Mouse (Mus musculus): ENCODE data around the gene Sectm1b. TPM values are rescaled to one million over a fixed set of nuclear protein-coding genes. Genes with fewer than 3 reads are reported as not detected.

Sectm1b gene
- polyA plus RNA-seq, 1 experiment from 2014 or later: not detected

DNA sequence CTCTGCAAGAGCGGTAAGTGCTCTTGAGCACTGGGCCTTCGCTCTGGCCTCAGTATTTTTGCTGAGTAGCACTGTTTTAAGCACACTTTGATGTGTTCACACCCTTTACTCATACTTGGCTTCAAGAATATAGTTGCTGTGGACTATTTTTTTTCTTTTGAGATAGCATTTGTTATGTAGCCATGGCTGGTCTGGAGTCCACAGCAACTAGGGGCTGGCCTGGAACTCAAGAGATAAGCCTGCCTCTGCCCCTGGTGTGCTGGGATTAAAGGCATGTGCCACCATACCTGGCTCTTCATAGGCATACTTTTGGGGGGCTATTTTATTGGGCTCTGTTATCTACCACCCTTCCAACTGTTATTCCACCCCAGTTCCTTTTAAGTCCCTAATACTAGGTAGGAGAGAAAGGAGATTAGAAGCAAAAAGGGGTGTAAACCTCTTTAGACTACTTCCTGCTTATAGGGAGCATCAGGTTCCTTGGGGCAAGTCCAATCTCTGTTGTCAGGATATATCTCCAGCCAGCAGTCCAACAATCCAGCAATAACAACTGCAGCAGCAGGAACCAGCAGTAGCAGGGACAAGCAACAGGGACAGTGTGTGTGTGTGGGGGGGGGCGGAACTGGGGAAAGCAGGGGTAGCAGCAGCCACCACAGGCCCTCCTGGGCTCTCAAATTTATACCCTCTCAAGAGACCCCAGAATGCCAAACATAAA is 53.2 kb downstream of the Sectm1b start:
- Histone ChIP-seq H3K9me3 (no peaks in the 10 kb centered on the region), H3K4me3 (no peak overlapping the region), H3K9ac (no peak overlapping the region), H3K4me1 (replicated peaks) (no peaks in the 10 kb centered on the region), H3K27me3 (no peaks in the 10 kb centered on the region), H3K27ac (replicated peaks) (no peak overlapping the region), H3K4me2 (no peak overlapping the region), H3K36me3 (no peaks in the 10 kb centered on the region)
- no peak for ATAC-seq (ENCODE audit: low read depth)
- 93% methylated on average over 3 of the region's 3 CpGs for WGBS

DNA sequence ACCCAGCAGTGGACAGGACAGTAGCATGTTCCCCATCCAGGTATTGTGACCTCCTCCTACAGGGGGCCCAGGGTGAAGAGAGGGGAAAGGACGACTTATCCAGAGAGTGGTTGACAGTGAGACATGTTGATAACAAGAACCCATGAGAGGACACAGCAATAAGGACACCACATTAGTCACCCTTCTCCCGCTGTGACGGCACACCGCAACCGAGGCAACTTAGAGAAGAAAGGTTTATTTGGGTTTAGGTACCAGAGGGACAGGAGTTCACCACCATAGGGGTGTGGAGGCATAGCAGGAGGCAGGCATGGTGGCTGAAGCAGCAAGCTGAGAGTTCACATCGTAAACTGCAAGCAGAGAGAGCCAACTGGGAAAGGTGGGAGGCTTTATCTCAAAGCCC is 57.2 kb downstream of the Sectm1b start:
- H3K4me1 ChIP-seq (replicated peaks): no peaks in the 10 kb centered on the region
- H3K9ac ChIP-seq: no peak overlapping the region
- no peaks in the 10 kb centered on the region for H3K9me3 ChIP-seq
- no peak overlapping the region for H3K4me2 ChIP-seq
- ATAC-seq (ENCODE audit: low read depth): no peak
- H3K27ac ChIP-seq (replicated peaks): no peak overlapping the region
- no peaks in the 10 kb centered on the region for H3K27me3 ChIP-seq
- H3K4me3 ChIP-seq: no peak overlapping the region
- H3K36me3 ChIP-seq: no peaks in the 10 kb centered on the region
- 66% methylated on average over 6 of the region's 6 CpGs for WGBS

DNA sequence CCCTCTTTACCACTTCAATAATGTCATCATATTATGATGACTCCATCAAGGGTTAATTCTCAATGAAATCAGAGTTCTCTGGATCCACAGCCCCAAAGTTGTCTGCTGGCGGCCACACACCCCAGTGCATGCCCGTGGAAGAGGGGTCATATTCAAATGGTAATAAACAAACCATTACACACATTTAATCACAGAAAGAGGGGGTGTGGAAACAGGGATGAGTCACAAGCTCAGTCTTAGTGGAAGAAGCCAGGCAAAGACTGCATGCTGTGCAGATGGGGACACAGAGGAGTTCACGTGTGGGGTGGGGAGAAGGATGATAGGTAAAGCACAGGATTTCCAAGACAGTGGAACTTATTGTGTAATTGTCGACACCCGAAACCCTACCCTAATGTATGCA is 59.1 kb downstream of the Sectm1b start:
- H3K27me3 ChIP-seq: no peaks in the 10 kb centered on the region
- H3K9me3 ChIP-seq: no peaks in the 10 kb centered on the region
- no peak overlapping the region for H3K4me2 ChIP-seq
- H3K27ac ChIP-seq (replicated peaks): no peak overlapping the region
- WGBS: 58% methylated on average over 5 of the region's 5 CpGs
- no peak overlapping the region for H3K4me3 ChIP-seq
- H3K36me3 ChIP-seq: 0 out of 2 replicates have a peak, but pooled peaks cover under 1% of the 10 kb centered on the region
- H3K4me1 ChIP-seq (replicated peaks): no peaks in the 10 kb centered on the region
- ATAC-seq (ENCODE audit: low read depth): no peak
- H3K9ac ChIP-seq: no peak overlapping the region

Other genes starting within 250 kb of the Sectm1b start
- 63.8 and 67.4 TPM in 2 replicates for gene Fasn, start 239.0 kb downstream of the Sectm1b start, polyA plus RNA-seq (2015; fragmentation: Nextera tagmentation; extraction: Ambion mirVana)
- gene Ccdc57, start 130.7 kb downstream of the Sectm1b start, polyA plus RNA-seq (2015; fragmentation: Nextera tagmentation; extraction: Ambion mirVana): 3.9 and 4.2 TPM in 2 replicates
- 12.7 and 16.8 TPM in 2 replicates for gene Slc16a3, start 115.1 kb downstream of the Sectm1b start, polyA plus RNA-seq (2015; fragmentation: Nextera tagmentation; extraction: Ambion mirVana)
- 135 and 138 TPM in 2 replicates for gene Csnk1d, start 72.2 kb downstream of the Sectm1b start, polyA plus RNA-seq (2015; fragmentation: Nextera tagmentation; extraction: Ambion mirVana)
- gene Cd7, start 24.2 kb downstream of the Sectm1b start, polyA plus RNA-seq (2015; fragmentation: Nextera tagmentation; extraction: Ambion mirVana): 0.20 TPM in 1 of 2 replicates, not detected in the other
- not detected in 2 replicates for gene Sectm1a, start 17.7 kb upstream of the Sectm1b start, polyA plus RNA-seq (2015; fragmentation: Nextera tagmentation; extraction: Ambion mirVana)
- gene Tex19.2, start 55.1 kb upstream of the Sectm1b start, polyA plus RNA-seq (2015; fragmentation: Nextera tagmentation; extraction: Ambion mirVana): not detected in 2 replicates
- not detected in 2 replicates for gene Tex19.1, start 82.6 kb upstream of the Sectm1b start, polyA plus RNA-seq (2015; fragmentation: Nextera tagmentation; extraction: Ambion mirVana)
- 0.47 and 0.56 TPM in 2 replicates for gene Uts2r, start 96.7 kb upstream of the Sectm1b start, polyA plus RNA-seq (2015; fragmentation: Nextera tagmentation; extraction: Ambion mirVana)
- gene Hexdc, start 140.9 kb upstream of the Sectm1b start, polyA plus RNA-seq (2015; fragmentation: Nextera tagmentation; extraction: Ambion mirVana): 16.8 and 17.8 TPM in 2 replicates
- gene Ogfod3, start 141.1 kb upstream of the Sectm1b start, polyA plus RNA-seq (2015; fragmentation: Nextera tagmentation; extraction: Ambion mirVana): 26.3 and 28.8 TPM in 2 replicates
- 36.9 and 40.4 TPM in 2 replicates for gene Cybc1, start 165.8 kb upstream of the Sectm1b start, polyA plus RNA-seq (2015; fragmentation: Nextera tagmentation; extraction: Ambion mirVana)
- 104 and 112 TPM in 2 replicates for gene Narf, start 173.7 kb upstream of the Sectm1b start, polyA plus RNA-seq (2015; fragmentation: Nextera tagmentation; extraction: Ambion mirVana)
- 10.5 and 10.9 TPM in 2 replicates for gene Foxk2, start 196.4 kb upstream of the Sectm1b start, polyA plus RNA-seq (2015; fragmentation: Nextera tagmentation; extraction: Ambion mirVana)